Mouse (Mus musculus): ENCODE results near the gene Odf3.

- TF ChIP-seq CTCF (IDR thresholded peaks at IDR 0.05; ENCODE audit: low read depth, low read length) (no peak), POLR2A (IDR thresholded peaks at IDR 0.05; ENCODE audit: borderline replicate concordance, low read depth, low read length) (no peak)
Observed at GRCm38 (mm10) chr7:140851916-140852315, 4.3 kb downstream of the Odf3 start.

Measured in bone marrow macrophage, adult 2 months (primary cell).